Mouse (Mus musculus) hindbrain, embryonic 11.5 days (tissue): Measurements from ENCODE around the gene 2610042L04Rik. TPM values are rescaled to one million over a fixed set of nuclear protein-coding genes. Genes with fewer than 3 reads are reported as not detected.
"Not testable (repeated sequence)": the region's sequence is repeated elsewhere in the genome, so short reads cannot be mapped to it uniquely, and the experiment has no call there.

Source experiments
- ATAC-seq: fragments of 200-750 bp; cut with Nextera tagmentation; 2 replicates; pipeline ENCODE4 v1.8.0; 2017; ENCODE audit warnings: mild to moderate bottlenecking, moderate TSS enrichment, moderate library complexity; ENCODE audit not compliant: low FRiP score
- DNase-seq: peaks from one replicate; pipeline ENCODE4 v3.0.0-alpha.2; 2015; ENCODE audit warnings: low spot score
- H3K27ac ChIP-seq: fragments of 300-500 bp; sonication (generic); 2 replicates; pipeline ENCODE4 v1.5.1; 2014; ENCODE audit warnings: mild to moderate bottlenecking, low read depth, low read length
- H3K27me3 ChIP-seq: fragments of 300-500 bp; sonication (generic); 2 replicates; pipeline ENCODE4 v1.6.1; 2014; ENCODE audit warnings: mild to moderate bottlenecking, low read length, moderate library complexity, mixed read lengths; ENCODE audit not compliant: control insufficient read depth, insufficient read depth
- H3K36me3 ChIP-seq: fragments of 300-500 bp; sonication (generic); 2 replicates; pipeline ENCODE4 v1.6.1; 2014; ENCODE audit warnings: mild to moderate bottlenecking, low read length, moderate library complexity, mixed read lengths; ENCODE audit not compliant: control insufficient read depth, insufficient read depth
- H3K4me1 ChIP-seq: fragments of 300-500 bp; sonication (generic); replicated peaks from 2 replicates; pipeline ENCODE4 v1.6.1; 2014; ENCODE audit warnings: low read length, mixed read lengths; ENCODE audit not compliant: control insufficient read depth, insufficient read depth
- H3K4me2 ChIP-seq: fragments of 300-500 bp; sonication (generic); replicated peaks from 2 replicates; pipeline ENCODE4 v1.6.1; 2014; ENCODE audit warnings: mild to moderate bottlenecking, low read depth, low read length
- H3K4me3 ChIP-seq: fragments of 300-500 bp; sonication (generic); 2 replicates; pipeline ENCODE4 v1.5.1; 2014; ENCODE audit warnings: low read depth, low read length
- H3K9ac ChIP-seq: fragments of 300-500 bp; sonication (generic); 2 replicates; pipeline ENCODE4 v1.6.1; 2014; ENCODE audit warnings: low read depth, low read length
- H3K9me3 ChIP-seq: fragments of 300-500 bp; sonication (generic); 2 replicates; pipeline ENCODE4 v1.6.1; 2016; ENCODE audit warnings: low read length; ENCODE audit not compliant: control insufficient read depth
- WGBS: fragments of 180-500 bp; shearing (Covaris S2); extraction: QIAGEN DNeasy Blood & Tissue Kit; methylation state at CpG from one replicate; pipeline ENCODE4 v1.1.7; 2014; 5-methylcytosine and 5-hydroxymethylcytosine counted together
- polyA plus RNA-seq: library from polyadenylated mRNA; unstranded; fragments of >200 nt; fragmentation: Nextera tagmentation; extraction: Ambion mirVana; gene quantifications from 2 replicates; pipeline ENCODE4 v1.2.1, GENCODE M21; 2014

The 2610042L04Rik gene
- polyA plus RNA-seq, 1 experiment from 2014 or later, result 0.69 TPM

- not testable (repeated sequence) for H3K27me3 ChIP-seq, H3K9ac ChIP-seq, H3K4me1 ChIP-seq, H3K9me3 ChIP-seq, DNase-seq, ATAC-seq, H3K36me3 ChIP-seq, H3K4me3 ChIP-seq, H3K4me2 ChIP-seq, H3K27ac ChIP-seq
Measured at GRCm38 (mm10) chr14:4398624-4399023, 64.1 kb downstream of the 2610042L04Rik start.

DNA sequence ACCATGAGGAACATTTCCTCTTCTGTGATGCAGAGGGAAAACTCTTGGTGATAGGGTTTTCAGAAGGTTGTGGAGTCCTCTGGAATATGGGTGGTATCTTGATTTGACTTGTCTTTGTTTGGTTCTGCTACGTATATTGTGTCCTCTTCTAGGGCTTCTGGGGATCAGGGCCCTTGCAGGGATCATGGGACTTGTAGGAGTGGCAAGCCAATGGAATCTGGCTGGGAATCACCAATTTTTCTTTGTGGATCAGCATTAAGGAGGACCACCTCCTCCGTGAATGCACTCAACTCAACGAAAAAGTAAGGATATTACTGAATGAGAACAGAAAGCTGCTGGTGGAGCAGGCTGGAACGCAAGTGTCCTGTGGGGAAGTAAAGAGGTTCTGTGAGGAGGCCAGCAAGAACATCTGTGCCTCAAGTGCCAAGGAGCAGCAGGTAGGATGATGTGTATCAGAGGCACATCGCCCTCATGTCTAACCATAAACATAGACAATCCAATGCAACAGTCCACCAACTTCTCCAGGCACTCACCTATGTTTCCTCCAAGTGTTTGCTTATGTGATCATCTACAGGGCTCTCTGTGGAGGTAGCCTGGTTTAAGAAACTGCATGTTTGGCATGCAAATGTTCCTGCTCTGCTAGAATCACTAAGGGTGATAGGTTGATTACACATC, 65.7 kb downstream of the 2610042L04Rik start:
- H3K27ac ChIP-seq, H3K4me3 ChIP-seq, ATAC-seq, H3K4me2 ChIP-seq, H3K4me1 ChIP-seq, H3K9me3 ChIP-seq, H3K36me3 ChIP-seq, DNase-seq, H3K9ac ChIP-seq, H3K27me3 ChIP-seq: not testable (repeated sequence)
- 86% methylated on average over 5 of the region's 5 CpGs for WGBS

- H3K4me1 ChIP-seq, H3K4me2 ChIP-seq, H3K27ac ChIP-seq, H3K9ac ChIP-seq, DNase-seq, H3K27me3 ChIP-seq, H3K9me3 ChIP-seq, H3K36me3 ChIP-seq, H3K4me3 ChIP-seq, ATAC-seq: not testable (repeated sequence)
- WGBS, result 87% methylated on average over 5 of the region's 5 CpGs
Measured at GRCm38 (mm10) chr14:4401245-4401644, 66.7 kb downstream of the 2610042L04Rik start.

DNA sequence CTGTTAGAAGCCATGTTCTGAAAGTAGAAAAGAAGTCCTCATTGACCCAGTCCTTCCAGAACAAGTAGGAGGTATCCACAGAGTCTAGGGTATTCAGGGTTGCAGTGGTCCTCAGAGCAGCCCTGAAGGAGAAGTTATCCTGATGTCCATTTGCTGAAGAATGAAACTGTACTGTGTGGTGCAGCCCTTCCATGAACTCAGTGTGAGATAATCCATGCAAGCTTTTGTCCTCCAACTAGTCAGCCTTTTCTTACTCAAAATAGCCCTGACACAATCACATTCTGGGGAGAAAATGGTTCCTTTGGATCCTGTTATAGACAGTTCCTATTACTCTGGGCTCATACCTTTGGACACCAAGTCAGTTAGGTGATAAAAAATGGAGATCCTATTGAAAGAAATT, 69.3 kb downstream of the 2610042L04Rik start:
- H3K4me2 ChIP-seq, H3K9me3 ChIP-seq, H3K4me1 ChIP-seq, H3K9ac ChIP-seq, H3K4me3 ChIP-seq, ATAC-seq, H3K27me3 ChIP-seq, H3K36me3 ChIP-seq, H3K27ac ChIP-seq, DNase-seq: not testable (repeated sequence)

Other genes starting within 250 kb of the 2610042L04Rik start
- gene Gm8108, start 224.2 kb upstream of the 2610042L04Rik start, polyA plus RNA-seq, result 0.42 TPM in 1 of 2 replicates, not detected in the other
- not detected in 2 replicates for gene Gm3127, start 169.7 kb upstream of the 2610042L04Rik start, polyA plus RNA-seq
- gene Gm2974, start 152.2 kb upstream of the 2610042L04Rik start, polyA plus RNA-seq, result 1.5 and 1.7 TPM in 2 replicates
- not detected in 2 replicates for gene Gm3138, start 85.1 kb upstream of the 2610042L04Rik start, polyA plus RNA-seq
- gene Gm3149, start 17.5 kb upstream of the 2610042L04Rik start, polyA plus RNA-seq, result not detected in 2 replicates
- gene Gm3159, start 62.8 kb downstream of the 2610042L04Rik start, polyA plus RNA-seq, result 0.09 TPM in 1 of 2 replicates, not detected in the other
- 0.73 and 1.3 TPM in 2 replicates for gene Gm3164, start 80.7 kb downstream of the 2610042L04Rik start, polyA plus RNA-seq
- gene Gm3173, start 96.2 kb downstream of the 2610042L04Rik start, polyA plus RNA-seq, result not detected in 2 replicates
- gene Gm3182, start 147.0 kb downstream of the 2610042L04Rik start, polyA plus RNA-seq, result not detected in 2 replicates
- not detected in 2 replicates for gene Gm3047, start 220.6 kb downstream of the 2610042L04Rik start, polyA plus RNA-seq